Mouse (Mus musculus) layer of hippocampus, adult 18-20 months (tissue): Measurements from ENCODE around the gene Hcar2. TPM values are rescaled to one million over a fixed set of nuclear protein-coding genes. Genes with fewer than 3 reads are reported as not detected.

Source experiments
- total RNA-seq, 2 experiments: library from RNA; stranded (reverse); gene quantifications; 2 replicates each; pipeline ENCODE4 v1.2.3; 2021

Hcar2 gene
- total RNA-seq, 2 experiments from 2014 or later, result 0.27 TPM; not detected in 1

Other genes starting within 250 kb of the Hcar2 start
- 100 to 1,000 TPM; 127 to 137 TPM for gene Clip1, start 180.9 kb downstream of the Hcar2 start, total RNA-seq
- 10 to 100 TPM; 51.1 to 55.8 TPM for gene Zcchc8, start 144.4 kb downstream of the Hcar2 start, total RNA-seq
- 10 to 100 TPM; 97.4 to 99.3 TPM for gene Rsrc2, start 116.1 kb downstream of the Hcar2 start, total RNA-seq
- 1 to 10 TPM; 1.8 to 3.5 TPM for gene Kntc1, start 115.8 kb downstream of the Hcar2 start, total RNA-seq
- gene Hcar1, start 14.5 kb upstream of the Hcar2 start, total RNA-seq, result under 1 TPM; 0.74 to 0.86 TPM
- gene Denr, start 41.7 kb upstream of the Hcar2 start, total RNA-seq, result 10 to 100 TPM; 64.9 TPM
- gene Gm43518, start 61.9 kb upstream of the Hcar2 start, total RNA-seq, result 1 to 10 TPM in 1 of 2 experiments, not detected in 1; 1.6 TPM
- gene Ccdc62, start 65.2 kb upstream of the Hcar2 start, total RNA-seq, result 1 to 10 TPM; 1.3 to 2.4 TPM
- 10 to 100 TPM; 46.3 to 48.5 TPM for gene Hip1r, start 108.1 kb upstream of the Hcar2 start, total RNA-seq
- gene Vps37b, start 166.8 kb upstream of the Hcar2 start, total RNA-seq, result 10 to 100 TPM; 38.0 to 43.9 TPM
- gene Abcb9, start 230.3 kb upstream of the Hcar2 start, total RNA-seq, result 10 to 100 TPM; 30.6 to 33.4 TPM
- gene Ogfod2, start 246.8 kb upstream of the Hcar2 start, total RNA-seq, result 10 to 100 TPM; 34.4 to 35.3 TPM